Mouse (Mus musculus): ENCODE measurements around the gene Hoxd10. TPM values are rescaled to one million over a fixed set of nuclear protein-coding genes. Genes with fewer than 3 reads are reported as not detected.

Hoxd10 gene
- polyA plus RNA-seq, 1 experiment from 2014 or later, result 2.3 TPM

DNA sequence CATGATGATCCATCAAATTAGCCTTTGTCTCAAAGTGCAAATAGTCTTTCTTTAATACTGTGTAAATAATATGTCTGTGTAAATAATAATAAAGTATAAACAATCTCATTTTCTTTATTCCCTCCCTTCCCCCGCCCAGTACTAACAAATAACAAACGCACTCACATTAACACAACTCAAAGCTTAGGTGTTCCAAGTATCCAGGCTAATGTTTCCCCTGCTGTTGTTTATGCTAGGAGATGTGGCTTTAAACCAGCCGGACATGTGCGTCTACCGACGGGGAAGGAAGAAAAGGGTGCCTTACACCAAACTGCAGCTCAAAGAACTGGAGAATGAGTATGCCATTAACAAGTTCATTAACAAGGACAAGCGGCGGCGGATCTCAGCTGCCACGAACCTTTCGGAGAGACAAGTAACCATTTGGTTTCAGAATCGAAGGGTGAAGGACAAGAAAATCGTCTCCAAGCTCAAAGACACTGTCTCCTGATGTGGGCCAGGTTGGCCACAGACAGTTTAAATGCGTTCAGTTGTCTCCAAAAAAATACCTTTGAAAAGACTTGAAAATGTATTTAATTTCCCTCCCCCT lies 22.0 kb upstream of the Hoxd10 start:
- no peaks in the 10 kb centered on the region for H3K36me3 ChIP-seq
- 2% methylated on average over 14 of the region's 14 CpGs for WGBS
- H3K27me3 ChIP-seq (ENCODE audit: insufficient read depth, poor library complexity, severe bottlenecking), result peaks cover 100% of the 10 kb centered on the region
- H3K27ac ChIP-seq, result no peak overlapping the region
- no peak overlapping the region for H3K4me3 ChIP-seq
- peak; percentile 47 for DNase-seq (ENCODE audit: low spot score)
- H3K4me1 ChIP-seq, result peaks cover 24% of the 10 kb centered on the region
- H3K9me3 ChIP-seq, result no peaks in the 10 kb centered on the region

DNA sequence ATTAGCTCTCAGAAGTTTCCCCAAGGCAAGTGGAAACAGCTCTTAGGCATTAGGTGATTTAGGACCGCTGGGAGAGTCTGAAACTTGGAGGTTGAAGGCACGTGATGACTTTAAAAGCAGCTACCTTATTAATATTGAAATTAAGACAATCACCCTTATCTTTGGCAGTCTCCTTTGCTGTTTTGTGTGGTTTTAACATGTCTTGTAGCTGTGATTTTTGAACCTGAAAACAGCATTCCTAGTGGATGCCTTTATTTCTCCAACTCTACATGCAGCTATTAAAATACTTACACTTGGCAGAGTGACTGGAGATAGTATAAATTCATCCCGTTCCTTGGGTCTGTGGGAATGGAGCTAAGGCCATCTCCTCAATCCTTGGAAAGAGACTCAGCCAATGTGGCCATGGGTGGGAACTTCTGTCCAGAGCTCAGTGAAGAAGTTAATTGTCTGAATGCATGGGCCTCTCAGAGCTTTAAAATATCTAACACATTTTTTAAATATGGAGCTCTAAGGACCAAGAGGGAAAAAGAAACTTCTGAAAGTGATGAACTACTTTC lies 21.0 kb upstream of the Hoxd10 start:
- Histone ChIP-seq H3K4me1 (peaks cover 32% of the 10 kb centered on the region), H3K27ac (no peak overlapping the region), H3K9me3 (no peaks in the 10 kb centered on the region), H3K27me3 (ENCODE audit: insufficient read depth, poor library complexity, severe bottlenecking) (peaks cover 100% of the 10 kb centered on the region), H3K36me3 (no peaks in the 10 kb centered on the region), H3K4me3 (no peak overlapping the region)
- WGBS, result 2% methylated on average over 3 of the region's 3 CpGs
- DNase-seq (ENCODE audit: low spot score), result peak; percentile 47

DNA sequence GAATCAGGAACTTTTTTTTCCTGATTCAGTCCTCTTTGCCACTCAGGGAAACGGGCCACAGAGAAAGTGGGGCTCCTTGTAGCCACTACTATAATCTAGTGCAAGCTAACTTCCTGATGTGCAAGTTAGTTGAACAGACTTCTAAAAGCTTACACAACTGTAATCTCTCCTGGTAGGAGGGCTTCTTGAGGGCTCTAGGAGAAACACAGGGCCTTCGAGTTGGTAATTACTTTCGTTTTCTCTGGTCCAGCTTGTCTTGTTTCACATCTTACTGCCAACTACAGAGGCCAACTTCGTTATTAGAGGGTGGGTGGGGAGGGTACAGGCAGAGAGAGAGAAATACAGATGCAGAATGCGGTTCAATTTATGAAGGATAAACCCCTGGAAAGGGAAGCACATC lies 19.9 kb upstream of the Hoxd10 start:
- Histone ChIP-seq H3K27me3 (ENCODE audit: insufficient read depth, poor library complexity, severe bottlenecking) (peaks cover 100% of the 10 kb centered on the region), H3K27ac (no peak overlapping the region), H3K4me1 (peaks cover 34% of the 10 kb centered on the region), H3K9me3 (no peaks in the 10 kb centered on the region), H3K4me3 (no peak overlapping the region), H3K36me3 (no peaks in the 10 kb centered on the region)
- 4% methylated on average over 5 of the region's 5 CpGs for WGBS
- DNase-seq (ENCODE audit: low spot score), result peak; percentile 71

DNA sequence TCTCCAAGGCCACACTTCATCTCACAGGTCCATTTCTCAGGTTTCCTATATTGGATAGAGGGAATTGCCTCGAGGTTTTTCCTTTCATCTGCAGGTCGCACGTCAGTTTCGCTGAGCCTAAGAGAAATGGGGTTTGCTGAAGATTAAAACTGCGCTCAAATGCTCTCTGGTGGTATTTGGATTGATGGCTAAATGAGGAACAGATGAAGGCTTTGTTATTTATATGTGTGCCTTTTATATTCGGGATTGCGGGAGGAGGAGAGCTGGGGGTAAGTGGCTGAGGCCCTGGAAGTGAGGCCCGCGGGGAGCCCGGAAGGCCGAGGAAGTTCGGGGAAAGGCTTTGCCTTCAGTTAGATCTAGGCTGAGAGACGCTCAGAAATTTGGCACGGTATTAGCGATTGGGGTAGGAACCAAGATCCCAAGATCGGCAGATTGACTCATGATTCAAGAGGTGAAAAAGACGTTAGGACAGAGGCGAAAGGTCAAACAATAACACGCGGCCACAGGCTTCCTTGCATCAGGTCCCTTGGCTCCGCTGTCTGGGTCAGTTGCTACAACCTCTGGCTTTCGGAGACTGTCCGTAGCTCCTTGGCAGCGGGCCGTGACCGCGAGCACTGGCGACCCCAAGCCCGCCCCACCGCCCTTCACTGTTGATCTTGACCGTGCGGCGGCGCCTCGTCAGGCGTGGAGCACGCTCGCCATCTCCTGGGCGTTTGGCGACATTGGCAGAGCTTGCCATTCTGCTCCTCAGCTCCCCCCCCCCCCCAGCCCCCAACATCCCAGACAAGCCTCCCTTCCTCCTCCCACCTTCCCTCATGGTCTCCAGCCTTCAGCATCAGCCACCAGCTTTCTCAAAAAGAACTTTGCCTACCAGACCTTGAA lies 19.0 kb upstream of the Hoxd10 start:
- H3K27ac ChIP-seq, result no peak overlapping the region
- WGBS, result under 1% methylated on average over 40 of the region's 40 CpGs
- peak overlapping the region; percentile 42 for H3K4me3 ChIP-seq
- peaks cover 33% of the 10 kb centered on the region for H3K4me1 ChIP-seq
- H3K27me3 ChIP-seq (ENCODE audit: insufficient read depth, poor library complexity, severe bottlenecking), result peaks cover 100% of the 10 kb centered on the region
- H3K36me3 ChIP-seq, result no peaks in the 10 kb centered on the region
- peak; percentile 81 for DNase-seq (ENCODE audit: low spot score)
- H3K9me3 ChIP-seq, result no peaks in the 10 kb centered on the region

DNA sequence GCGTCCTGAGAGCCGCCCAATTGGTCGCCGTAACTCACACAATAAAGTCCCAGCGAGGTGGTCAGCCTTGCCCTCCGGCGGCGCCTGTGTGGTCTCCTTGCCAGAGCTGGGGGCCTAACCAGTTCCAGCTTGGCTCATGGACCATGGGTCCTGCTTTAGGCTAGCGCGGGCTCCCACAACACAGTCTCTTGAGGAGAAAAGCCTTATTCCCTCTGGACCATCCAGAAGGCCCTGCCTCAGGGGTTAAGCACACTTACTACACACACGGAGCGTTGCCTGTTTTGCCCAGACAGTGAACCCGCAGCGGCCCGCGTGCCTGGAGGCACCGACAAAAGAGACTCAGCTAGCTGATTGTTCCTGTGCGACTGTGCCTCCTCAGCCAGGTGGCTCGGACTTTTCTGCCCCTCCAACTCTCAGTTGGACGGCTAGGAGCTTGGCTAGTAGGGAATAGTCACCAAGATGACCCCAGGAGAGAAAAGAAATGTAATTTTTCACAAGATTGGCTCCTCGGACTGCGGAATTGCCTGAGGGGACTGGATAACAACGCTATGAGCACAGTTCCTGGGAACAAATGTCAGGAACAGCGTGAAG lies 17.8 kb upstream of the Hoxd10 start:
- H3K4me3 ChIP-seq, result no peak overlapping the region; the same call in 1 of the 2 replicates
- H3K27me3 ChIP-seq (ENCODE audit: insufficient read depth, poor library complexity, severe bottlenecking), result peaks cover 100% of the 10 kb centered on the region
- peaks cover 21% of the 10 kb centered on the region for H3K4me1 ChIP-seq
- H3K27ac ChIP-seq, result no peak overlapping the region
- H3K36me3 ChIP-seq, result no peaks in the 10 kb centered on the region
- H3K9me3 ChIP-seq, result no peaks in the 10 kb centered on the region
- DNase-seq (ENCODE audit: low spot score), result peak; percentile 76
- 2% methylated on average over 24 of the region's 24 CpGs for WGBS

DNA sequence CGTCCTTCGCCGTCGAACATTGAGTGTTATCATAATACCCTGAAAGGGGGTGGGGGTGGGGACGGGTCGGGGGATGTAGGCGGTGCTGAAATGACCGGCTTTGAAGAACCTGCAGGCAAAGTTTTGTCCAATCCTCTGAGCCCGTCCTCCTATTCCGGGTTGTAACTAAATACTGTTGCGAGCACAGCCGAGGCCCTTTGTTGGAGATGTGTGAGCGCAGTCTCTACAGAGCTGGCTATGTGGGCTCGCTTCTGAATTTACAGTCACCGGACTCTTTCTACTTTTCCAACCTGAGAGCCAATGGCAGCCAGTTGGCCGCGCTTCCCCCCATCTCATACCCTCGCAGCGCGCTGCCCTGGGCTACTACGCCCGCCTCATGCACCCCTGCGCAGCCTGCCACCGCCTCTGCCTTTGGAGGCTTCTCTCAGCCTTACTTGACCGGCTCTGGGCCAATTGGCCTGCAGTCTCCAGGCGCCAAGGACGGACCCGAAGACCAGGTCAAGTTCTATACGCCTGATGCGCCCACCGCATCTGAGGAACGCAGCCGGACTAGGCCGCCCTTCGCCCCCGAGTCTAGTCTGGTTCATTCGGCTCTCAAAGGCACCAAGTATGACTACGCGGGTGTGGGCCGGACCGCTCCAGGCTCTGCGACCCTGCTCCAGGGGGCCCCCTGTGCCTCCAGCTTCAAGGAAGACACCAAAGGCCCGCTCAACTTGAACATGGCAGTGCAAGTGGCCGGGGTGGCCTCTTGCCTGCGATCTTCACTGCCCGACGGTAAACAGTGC lies 16.7 kb upstream of the Hoxd10 start, which contains the start of gene Hoxd12:
Hoxd12 (plus strand) TSS at position 133 of the 785 bp plus-strand sequence.
- WGBS, result 2% methylated on average over 47 of the region's 47 CpGs
- Histone ChIP-seq H3K36me3 (no peaks in the 10 kb centered on the region), H3K4me1 (peaks cover 27% of the 10 kb centered on the region), H3K27ac (no peak within 1 kb of the TSS), H3K9me3 (no peaks in the 10 kb centered on the region), H3K27me3 (ENCODE audit: insufficient read depth, poor library complexity, severe bottlenecking) (peaks cover 100% of the 10 kb centered on the region), H3K4me3 (peak within 1 kb of the TSS; percentile 16; the same call in 1 of the 2 replicates)
- peak; percentile 74 for DNase-seq (ENCODE audit: low spot score)

DNA sequence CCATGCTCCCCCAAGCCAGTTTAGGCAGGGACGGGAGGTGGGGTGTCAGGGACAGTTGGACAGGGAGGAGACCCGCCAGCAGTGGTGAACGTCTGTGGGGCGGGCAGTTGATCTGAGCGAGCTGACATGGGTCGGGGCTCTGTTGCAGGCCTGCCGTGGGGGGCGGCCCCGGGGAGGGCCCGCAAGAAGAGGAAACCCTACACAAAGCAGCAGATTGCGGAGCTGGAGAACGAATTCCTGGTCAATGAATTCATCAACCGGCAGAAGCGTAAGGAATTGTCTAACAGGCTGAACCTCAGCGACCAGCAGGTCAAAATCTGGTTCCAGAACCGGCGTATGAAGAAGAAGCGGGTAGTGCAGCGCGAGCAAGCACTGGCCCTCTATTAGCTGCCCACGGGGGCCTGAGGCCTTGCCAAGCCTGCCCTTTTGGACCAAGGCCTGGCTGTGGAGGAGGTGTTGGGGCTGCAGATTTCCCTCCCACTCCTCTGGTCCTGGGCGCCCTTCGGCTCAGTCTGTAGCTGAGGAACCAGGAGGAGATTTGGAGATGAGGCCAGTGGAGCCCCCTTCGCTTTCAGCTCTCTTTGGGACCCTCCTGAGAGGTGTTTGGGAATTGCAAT lies 15.9 kb upstream of the Hoxd10 start:
- H3K4me3 ChIP-seq, result 0 out of 2 replicates have a peak overlapping the region, but pooled peaks have one; percentile 16
- H3K36me3 ChIP-seq, result no peaks in the 10 kb centered on the region
- peak; percentile 67 for DNase-seq (ENCODE audit: low spot score)
- H3K9me3 ChIP-seq, result no peaks in the 10 kb centered on the region
- WGBS, result 6% methylated on average over 23 of the region's 24 CpGs
- peaks cover 100% of the 10 kb centered on the region for H3K27me3 ChIP-seq (ENCODE audit: insufficient read depth, poor library complexity, severe bottlenecking)
- peaks cover 32% of the 10 kb centered on the region for H3K4me1 ChIP-seq
- no peak overlapping the region for H3K27ac ChIP-seq

DNA sequence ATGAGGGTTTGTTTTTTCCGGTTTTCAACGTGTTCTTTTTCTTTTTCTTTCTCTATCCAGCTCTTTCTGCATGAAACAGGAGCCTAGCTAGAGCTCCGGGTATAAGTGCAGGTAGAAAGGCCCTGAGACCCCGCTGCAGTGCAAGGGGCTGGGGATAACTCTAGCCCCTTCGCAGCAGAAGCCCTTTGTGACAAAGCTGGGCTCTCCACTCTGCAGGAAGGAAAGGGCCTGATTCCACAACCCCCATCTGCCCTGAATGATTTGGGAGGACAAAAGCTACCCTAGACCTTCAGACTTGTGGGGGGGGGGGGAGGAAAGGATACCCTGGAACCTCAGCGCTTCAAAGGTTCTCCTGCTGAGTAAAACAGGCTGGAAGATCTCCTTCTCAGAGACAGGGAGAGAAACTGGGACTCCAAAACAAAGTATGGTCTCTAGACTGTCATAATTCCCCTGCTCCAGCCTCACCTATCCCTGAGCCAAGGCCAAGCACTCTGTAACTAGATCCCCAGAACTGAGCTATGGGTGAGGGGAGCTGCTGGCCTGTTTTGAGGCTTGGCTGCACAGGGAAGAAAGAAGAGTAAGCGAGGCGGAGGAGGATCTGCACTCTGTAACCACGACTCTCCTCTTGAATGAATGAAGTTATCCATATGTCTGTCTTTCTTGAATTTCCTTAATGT lies 15.2 kb upstream of the Hoxd10 start:
- DNase-seq (ENCODE audit: low spot score), result peak; percentile 73
- H3K4me1 ChIP-seq, result peaks cover 33% of the 10 kb centered on the region
- no peak overlapping the region for H3K27ac ChIP-seq
- WGBS, result 3% methylated on average over 9 of the region's 9 CpGs
- no peaks in the 10 kb centered on the region for H3K36me3 ChIP-seq
- H3K9me3 ChIP-seq, result no peaks in the 10 kb centered on the region
- no peak overlapping the region for H3K4me3 ChIP-seq
- H3K27me3 ChIP-seq (ENCODE audit: insufficient read depth, poor library complexity, severe bottlenecking), result peaks cover 100% of the 10 kb centered on the region

DNA sequence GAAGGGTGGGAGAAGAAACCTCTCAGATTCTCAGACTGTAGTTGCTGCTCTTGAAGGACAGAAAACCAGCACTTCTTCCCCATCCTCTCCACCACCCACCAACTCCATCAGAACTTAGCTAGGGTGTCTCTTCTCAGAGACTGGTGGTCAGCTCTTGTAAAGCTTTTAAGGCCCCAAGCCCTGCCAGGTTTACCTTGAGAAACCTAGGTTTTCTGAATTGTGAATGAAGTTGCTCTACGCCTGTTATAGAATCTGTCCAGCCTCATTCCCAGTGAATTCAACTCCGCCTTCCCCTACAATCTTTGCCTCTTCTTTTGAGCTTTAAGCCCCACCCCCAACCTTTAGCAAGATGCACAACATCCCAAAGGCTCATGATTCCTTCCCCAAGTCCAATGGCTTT lies 14.6 kb upstream of the Hoxd10 start:
- no peaks in the 10 kb centered on the region for H3K36me3 ChIP-seq
- peaks cover 100% of the 10 kb centered on the region for H3K27me3 ChIP-seq (ENCODE audit: insufficient read depth, poor library complexity, severe bottlenecking)
- H3K4me1 ChIP-seq, result peaks cover 39% of the 10 kb centered on the region
- H3K27ac ChIP-seq, result no peak overlapping the region
- no peaks in the 10 kb centered on the region for H3K9me3 ChIP-seq
- WGBS, result 11% methylated on average over 2 of the region's 2 CpGs
- H3K4me3 ChIP-seq, result no peak overlapping the region
- DNase-seq (ENCODE audit: low spot score), result peak; percentile 71

DNA sequence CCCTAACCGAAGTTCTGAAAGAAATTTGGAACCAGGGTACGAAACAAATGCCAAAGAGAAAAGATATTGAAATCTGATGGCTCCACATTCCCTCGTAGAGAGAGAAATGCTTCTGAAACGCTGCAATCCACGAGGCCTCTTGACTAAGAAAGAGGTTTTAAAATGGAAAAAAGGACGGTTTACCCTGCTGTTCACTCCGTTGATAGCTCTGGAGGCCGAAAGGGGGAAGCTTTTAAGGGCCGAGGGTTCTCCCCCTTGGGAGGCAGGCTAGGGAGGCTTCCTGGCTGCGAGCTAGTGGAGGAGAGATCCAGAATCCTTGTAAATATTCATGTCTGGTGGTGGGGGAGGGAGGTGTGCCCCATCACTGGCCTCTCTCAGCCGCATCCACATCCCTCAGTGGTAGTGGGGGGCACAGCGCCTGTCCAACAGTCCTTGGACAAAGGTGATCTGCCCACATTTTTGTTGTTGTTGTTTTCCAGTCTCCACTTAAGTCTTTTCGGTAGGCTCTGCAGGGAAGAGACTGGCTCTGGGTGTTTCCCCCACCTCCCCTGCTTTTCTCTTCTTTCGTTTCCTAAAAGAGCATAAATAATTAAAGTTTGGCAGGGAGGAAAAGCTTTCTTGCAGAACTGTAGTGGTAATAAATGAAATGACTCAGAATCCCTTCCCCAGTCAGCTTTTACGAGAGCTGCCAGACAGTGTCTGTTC lies 12.7 kb upstream of the Hoxd10 start, which contains the start of gene Hoxd11:
Hoxd11 (plus strand) TSS at position 667 of the 705 bp plus-strand sequence.
- DNase-seq (ENCODE audit: low spot score), result peak; percentile 66
- Histone ChIP-seq H3K9me3 (no peaks in the 10 kb centered on the region), H3K36me3 (no peaks in the 10 kb centered on the region), H3K4me3 (peak within 1 kb of the TSS; percentile 38; the same call in 1 of the 2 replicates), H3K27ac (no peak within 1 kb of the TSS), H3K4me1 (peaks cover 39% of the 10 kb centered on the region), H3K27me3 (ENCODE audit: insufficient read depth, poor library complexity, severe bottlenecking) (peaks cover 100% of the 10 kb centered on the region)
- WGBS, result 2% methylated on average over 15 of the region's 15 CpGs

DNA sequence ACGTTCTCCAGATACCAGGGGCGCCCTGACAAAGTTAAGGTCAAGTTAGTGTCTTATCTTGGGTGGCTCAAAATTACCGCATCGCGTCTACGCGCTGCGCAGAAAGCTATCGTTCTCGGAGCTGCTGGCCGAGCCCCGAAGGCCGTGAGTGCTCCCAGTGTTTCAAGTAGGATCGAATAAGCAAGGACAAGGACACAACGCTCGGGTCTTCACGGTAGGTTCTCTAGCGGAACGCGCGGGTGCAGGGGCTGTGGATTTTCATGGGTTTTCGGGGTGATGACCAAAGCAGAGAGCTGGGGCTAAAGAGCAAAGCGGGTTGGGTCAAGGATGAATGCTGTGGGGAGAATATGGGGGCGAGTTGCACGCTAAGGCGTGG lies 12.1 kb upstream of the Hoxd10 start:
- H3K36me3 ChIP-seq, result no peaks in the 10 kb centered on the region
- no peak for DNase-seq (ENCODE audit: low spot score)
- no peak overlapping the region for H3K27ac ChIP-seq
- peaks cover 38% of the 10 kb centered on the region for H3K4me1 ChIP-seq
- peak overlapping the region; percentile 38; the same call in 1 of the 2 replicates for H3K4me3 ChIP-seq
- peaks cover 100% of the 10 kb centered on the region for H3K27me3 ChIP-seq (ENCODE audit: insufficient read depth, poor library complexity, severe bottlenecking)
- WGBS, result under 1% methylated on average over 26 of the region's 26 CpGs
- H3K9me3 ChIP-seq, result no peaks in the 10 kb centered on the region
